Mouse (Mus musculus): Measurements from ENCODE around the gene Art3. TPM values are rescaled to one million over a fixed set of nuclear protein-coding genes. Genes with fewer than 3 reads are reported as not detected.

The Art3 gene
- polyA plus RNA-seq, 1 experiment from 2014 or later, result 65.5 TPM

GRCm38 (mm10) chr5:92313776-92314175 lies 17.9 kb upstream of the Art3 start:
- Histone ChIP-seq H3K36me3 (no peaks in the 10 kb centered on the region), H3K4me3 (no peak overlapping the region), H3K27me3 (no peaks in the 10 kb centered on the region), H3K4me1 (replicated peaks) (peaks cover 13% of the 10 kb centered on the region), H3K9ac (no peak overlapping the region), H3K9me3 (replicated peaks) (no peaks in the 10 kb centered on the region), H3K4me2 (no peak overlapping the region), H3K27ac (no peak overlapping the region)
- WGBS, result 49% methylated on average over 7 of the region's 7 CpGs
- ATAC-seq (replicated peaks; ENCODE audit: insufficient number of reproducible peaks, insufficient read depth, low FRiP score, low read depth), result no peak

- Histone ChIP-seq H3K27ac (no peak overlapping the region), H3K27me3 (no peaks in the 10 kb centered on the region), H3K4me1 (replicated peaks) (0 out of 2 replicates have a peak, but pooled peaks cover 1% of the 10 kb centered on the region), H3K36me3 (no peaks in the 10 kb centered on the region), H3K4me3 (no peak overlapping the region), H3K9ac (no peak overlapping the region), H3K4me2 (no peak overlapping the region), H3K9me3 (replicated peaks) (no peaks in the 10 kb centered on the region)
- WGBS, result 79% methylated on average over 7 of the region's 7 CpGs
- no peak for ATAC-seq (replicated peaks; ENCODE audit: insufficient number of reproducible peaks, insufficient read depth, low FRiP score, low read depth)
These were observed 13.5 kb upstream of the Art3 start for GRCm38 (mm10) chr5:92318119-92318518.

GRCm38 (mm10) chr5:92318596-92318995 lies 13.0 kb upstream of the Art3 start:
- Histone ChIP-seq H3K9ac (no peak overlapping the region), H3K36me3 (no peaks in the 10 kb centered on the region), H3K4me3 (no peak overlapping the region), H3K9me3 (replicated peaks) (no peaks in the 10 kb centered on the region), H3K27me3 (no peaks in the 10 kb centered on the region), H3K4me1 (replicated peaks) (0 out of 2 replicates have a peak, but pooled peaks cover 2% of the 10 kb centered on the region), H3K4me2 (no peak overlapping the region), H3K27ac (no peak overlapping the region)
- 86% methylated on average over 14 of the region's 14 CpGs for WGBS
- ATAC-seq (replicated peaks; ENCODE audit: insufficient number of reproducible peaks, insufficient read depth, low FRiP score, low read depth), result no peak

GRCm38 (mm10) chr5:92321631-92322400 lies 9.8 kb upstream of the Art3 start:
- WGBS, result 55% methylated on average over 8 of the region's 8 CpGs
- Histone ChIP-seq H3K27ac (no peak overlapping the region), H3K4me1 (replicated peaks) (peaks cover 8% of the 10 kb centered on the region), H3K4me3 (no peak overlapping the region), H3K4me2 (no peak overlapping the region), H3K27me3 (0 out of 2 replicates have a peak, but pooled peaks cover 4% of the 10 kb centered on the region), H3K9me3 (replicated peaks) (no peaks in the 10 kb centered on the region), H3K9ac (no peak overlapping the region), H3K36me3 (no peaks in the 10 kb centered on the region)
- ATAC-seq (replicated peaks; ENCODE audit: insufficient number of reproducible peaks, insufficient read depth, low FRiP score, low read depth), result no peak

- WGBS, result 82% methylated on average over 4 of the region's 4 CpGs
- Histone ChIP-seq H3K4me2 (no peak overlapping the region), H3K27me3 (0 out of 2 replicates have a peak, but pooled peaks cover 4% of the 10 kb centered on the region), H3K4me3 (no peak overlapping the region), H3K4me1 (replicated peaks) (peaks cover 8% of the 10 kb centered on the region), H3K9ac (no peak overlapping the region), H3K9me3 (replicated peaks) (no peaks in the 10 kb centered on the region), H3K36me3 (no peaks in the 10 kb centered on the region), H3K27ac (no peak overlapping the region)
- no peak for ATAC-seq (replicated peaks; ENCODE audit: insufficient number of reproducible peaks, insufficient read depth, low FRiP score, low read depth)
These were observed 9.0 kb upstream of the Art3 start for GRCm38 (mm10) chr5:92322612-92323011.

GRCm38 (mm10) chr5:92323264-92323663 lies 8.4 kb upstream of the Art3 start:
- peak; percentile 50; the same call in 1 of the 2 replicates for ATAC-seq (replicated peaks; ENCODE audit: insufficient number of reproducible peaks, insufficient read depth, low FRiP score, low read depth)
- no peak overlapping the region for H3K4me2 ChIP-seq
- H3K9me3 ChIP-seq (replicated peaks), result no peaks in the 10 kb centered on the region
- no peak overlapping the region for H3K27ac ChIP-seq
- 0 out of 2 replicates have a peak, but pooled peaks cover 4% of the 10 kb centered on the region for H3K27me3 ChIP-seq
- peaks cover 8% of the 10 kb centered on the region for H3K4me1 ChIP-seq (replicated peaks)
- 29% methylated on average over 5 of the region's 5 CpGs for WGBS
- no peak overlapping the region for H3K9ac ChIP-seq
- no peak overlapping the region for H3K4me3 ChIP-seq
- no peaks in the 10 kb centered on the region for H3K36me3 ChIP-seq

- 68% methylated on average over 6 of the region's 6 CpGs for WGBS
- Histone ChIP-seq H3K9me3 (replicated peaks) (no peaks in the 10 kb centered on the region), H3K27ac (no peak overlapping the region), H3K27me3 (0 out of 2 replicates have a peak, but pooled peaks cover 4% of the 10 kb centered on the region), H3K4me2 (no peak overlapping the region), H3K9ac (no peak overlapping the region), H3K4me1 (replicated peaks) (peaks cover 14% of the 10 kb centered on the region), H3K36me3 (no peaks in the 10 kb centered on the region), H3K4me3 (no peak overlapping the region)
- no peak for ATAC-seq (replicated peaks; ENCODE audit: insufficient number of reproducible peaks, insufficient read depth, low FRiP score, low read depth)
These were observed 4.3 kb upstream of the Art3 start for GRCm38 (mm10) chr5:92327367-92327766.

GRCm38 (mm10) chr5:92327929-92328328 lies 3.7 kb upstream of the Art3 start, which contains the start of gene Cxcl9:
Gene Cxcl9 (minus strand): TSS chr5:92328079.
- WGBS, result 80% methylated on average over 7 of the region's 7 CpGs
- no peak for ATAC-seq (replicated peaks; ENCODE audit: insufficient number of reproducible peaks, insufficient read depth, low FRiP score, low read depth)
- Histone ChIP-seq H3K9me3 (replicated peaks) (no peaks in the 10 kb centered on the region), H3K4me2 (no peak within 1 kb of the TSS), H3K4me3 (no peak within 1 kb of the TSS), H3K27me3 (0 out of 2 replicates have a peak, but pooled peaks cover 4% of the 10 kb centered on the region), H3K9ac (no peak within 1 kb of the TSS), H3K36me3 (no peaks in the 10 kb centered on the region), H3K4me1 (replicated peaks) (peaks cover 14% of the 10 kb centered on the region), H3K27ac (no peak within 1 kb of the TSS)

- 87% methylated on average over 12 of the region's 12 CpGs for WGBS
- H3K4me1 ChIP-seq (replicated peaks), result peaks cover 7% of the 10 kb centered on the region
- no peaks in the 10 kb centered on the region for H3K27me3 ChIP-seq
- H3K27ac ChIP-seq, result no peak overlapping the region
- no peak for ATAC-seq (replicated peaks; ENCODE audit: insufficient number of reproducible peaks, insufficient read depth, low FRiP score, low read depth)
- H3K9ac ChIP-seq, result no peak overlapping the region
- H3K4me3 ChIP-seq, result no peak overlapping the region
- H3K4me2 ChIP-seq, result no peak overlapping the region
- no peaks in the 10 kb centered on the region for H3K9me3 ChIP-seq (replicated peaks)
- no peaks in the 10 kb centered on the region for H3K36me3 ChIP-seq
These were observed 505 bp upstream of the Art3 start for GRCm38 (mm10) chr5:92331122-92331521.

- Histone ChIP-seq H3K4me3 (peak overlapping the region; percentile 26), H3K4me2 (peak overlapping the region; percentile 42), H3K9ac (no peak overlapping the region), H3K4me1 (replicated peaks) (peaks cover 7% of the 10 kb centered on the region), H3K36me3 (no peaks in the 10 kb centered on the region), H3K27ac (peak overlapping the region; percentile 61), H3K9me3 (replicated peaks) (no peaks in the 10 kb centered on the region), H3K27me3 (no peaks in the 10 kb centered on the region)
- 41% methylated on average over 9 of the region's 9 CpGs for WGBS
- peak; percentile 58; the same call in 1 of the 2 replicates for ATAC-seq (replicated peaks; ENCODE audit: insufficient number of reproducible peaks, insufficient read depth, low FRiP score, low read depth)
These were observed 773 bp downstream of the Art3 start for GRCm38 (mm10) chr5:92332359-92332840.

- Histone ChIP-seq H3K9ac (no peak overlapping the region), H3K4me1 (replicated peaks) (peaks cover 4% of the 10 kb centered on the region), H3K9me3 (replicated peaks) (no peaks in the 10 kb centered on the region), H3K4me3 (no peak overlapping the region), H3K27me3 (no peaks in the 10 kb centered on the region), H3K27ac (no peak overlapping the region), H3K4me2 (no peak overlapping the region), H3K36me3 (no peaks in the 10 kb centered on the region)
- WGBS, result 77% methylated on average over 3 of the region's 3 CpGs
- ATAC-seq (replicated peaks; ENCODE audit: insufficient number of reproducible peaks, insufficient read depth, low FRiP score, low read depth), result no peak
These were observed 5.1 kb downstream of the Art3 start for GRCm38 (mm10) chr5:92336743-92337142.

- Histone ChIP-seq H3K27ac (no peak overlapping the region), H3K4me2 (no peak overlapping the region)
- ATAC-seq (replicated peaks; ENCODE audit: insufficient number of reproducible peaks, insufficient read depth, low FRiP score, low read depth), result no peak
These were observed 9.0 kb downstream of the Art3 start for GRCm38 (mm10) chr5:92340606-92341005.

More at GRCm38 (mm10) chr5:92340606-92341005, 9.0 kb downstream of the Art3 start:
- no peak overlapping the region for H3K4me3 ChIP-seq
- WGBS, result 55% methylated on average over 4 of the region's 4 CpGs
- no peaks in the 10 kb centered on the region for H3K27me3 ChIP-seq
- H3K4me1 ChIP-seq (replicated peaks), result no peaks in the 10 kb centered on the region
- H3K9ac ChIP-seq, result no peak overlapping the region
- no peaks in the 10 kb centered on the region for H3K36me3 ChIP-seq
- no peaks in the 10 kb centered on the region for H3K9me3 ChIP-seq (replicated peaks)

Data from heart, embryonic 15.5 days (tissue).